Mouse (Mus musculus) heart, postnatal 10 days (tissue): Measurements from ENCODE around the gene Fam168a. TPM values are rescaled to one million over a fixed set of nuclear protein-coding genes. Genes with fewer than 3 reads are reported as not detected.

Experiments used
- DNase-seq, 2 experiments: peaks; one replicate each; pipeline ENCODE4 v3.0.0; 2021
- intact Hi-C: fragments of 180-260 bp; cut with DNase I; formaldehyde crosslinking; loops from one replicate; pipeline ENCODE4 v1.15.1; 2025
- total RNA-seq, 2 experiments: library from RNA; stranded (reverse); gene quantifications; 2 replicates each; pipeline ENCODE4 v1.2.3; 2021

The Fam168a gene
- total RNA-seq, 2 experiments from 2014 or later, result 52.7 to 53.7 TPM

GRCm38 (mm10) chr7:100855795-100856573 is 149.5 kb downstream of the Fam168a start:
- DNase-seq, result peak; percentile 53
- intact Hi-C loops, result no loop called here

GRCm38 (mm10) chr7:100860450-100860849 is 154.0 kb downstream of the Fam168a start:
- DNase-seq, result no peak
- intact Hi-C loops, result no loop called here

GRCm38 (mm10) chr7:100861209-100861608 is 154.8 kb downstream of the Fam168a start:
- intact Hi-C loops, result no loop called here

GRCm38 (mm10) chr7:100862353-100862752 is 155.9 kb downstream of the Fam168a start:
- intact Hi-C loops, result no loop called here
- DNase-seq, result no peak

More at GRCm38 (mm10) chr7:100861209-100861608, 154.8 kb downstream of the Fam168a start:
- no peak for DNase-seq

- DNase-seq, result peak; percentile 97 to 98
- intact Hi-C loops, result no loop called here
Measured at GRCm38 (mm10) chr7:100862828-100863638, 156.6 kb downstream of the Fam168a start, which contains the start of gene Relt. Gene Relt (minus strand): TSS chr7:100863446.

- intact Hi-C loops, result loop anchor here (1.0 to 2.0 kb wide), 2 partner anchors 18 to 182 kb away; no protein-coding TSS in a partner anchor
- peak; percentile 73 to 81 for DNase-seq
Measured at GRCm38 (mm10) chr7:100866675-100867074, 160.2 kb downstream of the Fam168a start.

- no peak for DNase-seq
- intact Hi-C loops, result loop anchor here (2.0 kb wide), 1 partner anchor 183 kb away; no protein-coding TSS in a partner anchor
Measured at GRCm38 (mm10) chr7:100867561-100867960, 161.1 kb downstream of the Fam168a start.

- DNase-seq, result no peak
- intact Hi-C loops, result no loop called here
Measured at GRCm38 (mm10) chr7:100868551-100868950, 162.1 kb downstream of the Fam168a start.

- DNase-seq, result no peak
- intact Hi-C loops, result no loop called here
Measured at GRCm38 (mm10) chr7:100869877-100870629, 163.6 kb downstream of the Fam168a start.

GRCm38 (mm10) chr7:100871355-100871754 is 164.9 kb downstream of the Fam168a start:
- intact Hi-C loops, result no loop called here
- DNase-seq, result no peak

GRCm38 (mm10) chr7:100871892-100872291 is 165.5 kb downstream of the Fam168a start:
- peak; percentile 56 to 64 for DNase-seq

GRCm38 (mm10) chr7:100873197-100873596 is 166.8 kb downstream of the Fam168a start:
- DNase-seq, result no peak
- intact Hi-C loops, result no loop called here

More at GRCm38 (mm10) chr7:100871892-100872291, 165.5 kb downstream of the Fam168a start:
- intact Hi-C loops, result no loop called here

- intact Hi-C loops, result no loop called here
- no peak for DNase-seq
Measured at GRCm38 (mm10) chr7:100875822-100876221, 169.4 kb downstream of the Fam168a start.

GRCm38 (mm10) chr7:100876293-100876692 is 169.9 kb downstream of the Fam168a start:
- DNase-seq, result no peak
- intact Hi-C loops, result no loop called here

GRCm38 (mm10) chr7:100876771-100877170 is 170.3 kb downstream of the Fam168a start:
- DNase-seq, result no peak
- intact Hi-C loops, result no loop called here

- intact Hi-C loops, result no loop called here
- peak; percentile 68 to 85 for DNase-seq
Measured at GRCm38 (mm10) chr7:100879595-100879994, 173.2 kb downstream of the Fam168a start.

GRCm38 (mm10) chr7:100881531-100881930 is 175.1 kb downstream of the Fam168a start:
- no peak for DNase-seq
- intact Hi-C loops, result no loop called here

GRCm38 (mm10) chr7:100881950-100882349 is 175.5 kb downstream of the Fam168a start:
- intact Hi-C loops, result no loop called here
- no peak for DNase-seq

GRCm38 (mm10) chr7:100884460-100884859 is 178.0 kb downstream of the Fam168a start:
- no peak for DNase-seq
- intact Hi-C loops, result no loop called here

- intact Hi-C loops, result loop anchor here (2.0 kb wide), 1 partner anchor 38 kb away; no protein-coding TSS in a partner anchor
- DNase-seq, result peak; percentile 60 to 79
Measured at GRCm38 (mm10) chr7:100886535-100886934, 180.1 kb downstream of the Fam168a start.
